Mouse (Mus musculus): Measurements from ENCODE around the gene Cfdp1.

GRCm38 (mm10) chr8:111769764-111770428 is 84.2 kb downstream of the Cfdp1 start:
- TF ChIP-seq CTCF (IDR thresholded peaks at IDR 0.05; ENCODE audit: extremely low read depth, insufficient read depth, low read length) (no peak), POLR2A (IDR thresholded peaks at IDR 0.05; ENCODE audit: extremely low read depth, insufficient read depth, low read length) (no peak)

Measured in cortical plate, adult 2 months (tissue).